8 mouse cellular contexts compared by ENCODE assay signal in genomic region chr3:86547251-86547791, GRCm38 (mm10). TPM values are rescaled to one million over a fixed set of nuclear protein-coding genes. Genes with fewer than 3 reads are reported as not detected.
DNase-seq lines count a peak whose midpoint lies in the region; ATAC-seq and TF ChIP-seq lines count a peak whose summit lies in the region.

No protein-coding gene starts in this region.

- peak overlapping the region; percentile 68 for H3K4me2 ChIP-seq in embryonic facial prominence, embryonic 11.5 days (ENCODE audit: low read depth, low read length)
- H3K4me2 ChIP-seq in hindbrain, embryonic 15.5 days, result peak overlapping the region; percentile 60
- H3K4me2 ChIP-seq in midbrain, embryonic 11.5 days, result peak overlapping the region; percentile 58

- TF ChIP-seq POLR2A in heart, adult 2 months (IDR thresholded peaks at IDR 0.05; ENCODE audit: insufficient read depth, low read depth, low read length), result no peak
- no peak for TF ChIP-seq POLR2A in ES-Bruce4 (IDR thresholded peaks at IDR 0.05; ENCODE audit: insufficient read depth, low read length)

- H3K9me3 ChIP-seq in ES-Bruce4 (replicated peaks; ENCODE audit: control insufficient read depth, insufficient read depth, low read length, poor library complexity, severe bottlenecking), result no peaks in the 10 kb centered on the region
- H3K9me3 ChIP-seq in embryonic facial prominence, embryonic 11.5 days (replicated peaks; ENCODE audit: control insufficient read depth, low read length), result no peaks in the 10 kb centered on the region
- H3K9me3 ChIP-seq in hindbrain, embryonic 15.5 days, result no peaks in the 10 kb centered on the region
- no peaks in the 10 kb centered on the region for H3K9me3 ChIP-seq in midbrain, embryonic 11.5 days (ENCODE audit: control insufficient read depth, low read length)

- ATAC-seq in embryonic facial prominence, embryonic 11.5 days (replicated peaks; ENCODE audit: insufficient number of reproducible peaks, low FRiP score, low TSS enrichment, low read depth), result no peak
- no peak for ATAC-seq in hindbrain, embryonic 15.5 days (ENCODE audit: low FRiP score, low read depth)
- no peak for ATAC-seq in midbrain, embryonic 11.5 days (ENCODE audit: low FRiP score)

- H3K79me2 ChIP-seq in heart, adult 2 months (replicated peaks; ENCODE audit: control insufficient read depth, insufficient read depth, low read length), result no peaks in the 10 kb centered on the region

- H3K27me3 ChIP-seq in heart, adult 2 months (ENCODE audit: control insufficient read depth, insufficient read depth, low read length), result peaks cover 10% of the 10 kb centered on the region
- 0 out of 2 replicates have a peak, but pooled peaks cover 2% of the 10 kb centered on the region for H3K27me3 ChIP-seq in ES-Bruce4 (ENCODE audit: control insufficient read depth, insufficient read depth, low read length, poor library complexity, severe bottlenecking)
- H3K27me3 ChIP-seq in embryonic facial prominence, embryonic 11.5 days (ENCODE audit: control insufficient read depth, insufficient read depth, low read length), result no peaks in the 10 kb centered on the region
- 0 out of 2 replicates have a peak, but pooled peaks cover 4% of the 10 kb centered on the region for H3K27me3 ChIP-seq in hindbrain, embryonic 15.5 days
- peaks cover 8% of the 10 kb centered on the region for H3K27me3 ChIP-seq in midbrain, embryonic 11.5 days (ENCODE audit: control insufficient read depth, insufficient read depth, low read length)

- intact Hi-C loops in heart, adult 2 months (cut with DNase I), result loop anchor here (10.0 kb wide), 1 partner anchor 237 kb away; no protein-coding TSS in a partner anchor

- H3K4me1 ChIP-seq in heart, adult 2 months (ENCODE audit: control insufficient read depth, insufficient read depth, low read length), result peaks cover 2% of the 10 kb centered on the region; the same call in 1 of the 2 replicates
- no peaks in the 10 kb centered on the region for H3K4me1 ChIP-seq in ES-Bruce4 (ENCODE audit: control insufficient read depth, insufficient read depth, low read length)
- H3K4me1 ChIP-seq in embryonic facial prominence, embryonic 11.5 days (ENCODE audit: control insufficient read depth, insufficient read depth, low read length), result no peaks in the 10 kb centered on the region; the same call in 1 of the 2 replicates
- H3K4me1 ChIP-seq in hindbrain, embryonic 15.5 days (replicated peaks), result peaks cover 23% of the 10 kb centered on the region
- H3K4me1 ChIP-seq in midbrain, embryonic 11.5 days (ENCODE audit: control insufficient read depth, insufficient read depth, low read length), result peaks cover 3% of the 10 kb centered on the region; the same call in 1 of the 2 replicates

- 24% methylated on average over 42 of the region's 42 CpGs for WGBS in heart, adult 2 months
- WGBS in embryonic facial prominence, embryonic 11.5 days, result under 1% methylated on average over 42 of the region's 42 CpGs
- WGBS in hindbrain, embryonic 15.5 days, result 1% methylated on average over 42 of the region's 42 CpGs
- WGBS in midbrain, embryonic 11.5 days, result under 1% methylated on average over 42 of the region's 42 CpGs

- peak in 1 of 2 experiments; percentile 4 for DNase-seq in heart, adult 2 months
- DNase-seq in heart, adult 8-10 months (ENCODE audit: low spot score), result no peak
- peak; percentile 51 for DNase-seq in embryonic facial prominence, embryonic 11.5 days (ENCODE audit: low spot score)
- DNase-seq in midbrain, embryonic 11.5 days (ENCODE audit: low spot score, missing footprints), result no peak
- no peak for DNase-seq in frontal cortex, postnatal 36 days (ENCODE audit: low spot score in 2 of 2)
- no peak for DNase-seq in urinary bladder, postnatal 14 days (ENCODE audit: low spot score)

- no peaks in the 10 kb centered on the region for H3K36me3 ChIP-seq in heart, adult 2 months (ENCODE audit: control insufficient read depth, insufficient read depth, low read length)
- no peaks in the 10 kb centered on the region for H3K36me3 ChIP-seq in ES-Bruce4 (ENCODE audit: control insufficient read depth, insufficient read depth, low read length, poor library complexity, severe bottlenecking)
- H3K36me3 ChIP-seq in embryonic facial prominence, embryonic 11.5 days (replicated peaks; ENCODE audit: control insufficient read depth, insufficient read depth, low read depth, low read length), result no peaks in the 10 kb centered on the region
- no peaks in the 10 kb centered on the region for H3K36me3 ChIP-seq in hindbrain, embryonic 15.5 days
- H3K36me3 ChIP-seq in midbrain, embryonic 11.5 days (ENCODE audit: control insufficient read depth, insufficient read depth, low read length), result no peaks in the 10 kb centered on the region

- no peak overlapping the region for H3K9ac ChIP-seq in heart, adult 2 months (ENCODE audit: low read depth, low read length)
- peak overlapping the region; percentile 5 for H3K9ac ChIP-seq in ES-Bruce4 (ENCODE audit: low read depth, poor library complexity, severe bottlenecking)
- peak overlapping the region; percentile 96 for H3K9ac ChIP-seq in embryonic facial prominence, embryonic 11.5 days (replicated peaks; ENCODE audit: low read length)
- H3K9ac ChIP-seq in hindbrain, embryonic 15.5 days, result peak overlapping the region; percentile 68
- H3K9ac ChIP-seq in midbrain, embryonic 11.5 days (ENCODE audit: low read length), result peak overlapping the region; percentile 95

- no peak for TF ChIP-seq CTCF in heart, adult 2 months (IDR thresholded peaks at IDR 0.05)
- no peak for TF ChIP-seq CTCF in ES-Bruce4 (IDR thresholded peaks at IDR 0.05; ENCODE audit: low read depth, low read length)

- peak overlapping the region; percentile 40 for H3K4me3 ChIP-seq in heart, adult 2 months
- H3K4me3 ChIP-seq in ES-Bruce4 (ENCODE audit: low read depth, low read length), result peak overlapping the region; percentile 53
- H3K4me3 ChIP-seq in embryonic facial prominence, embryonic 11.5 days (ENCODE audit: low read depth, low read length), result peak overlapping the region; percentile 76
- peak overlapping the region; percentile 49 for H3K4me3 ChIP-seq in hindbrain, embryonic 15.5 days
- peak overlapping the region; percentile 75 for H3K4me3 ChIP-seq in midbrain, embryonic 11.5 days (ENCODE audit: low read depth, low read length)

- H3K27ac ChIP-seq in heart, adult 2 months, result no peak overlapping the region
- H3K27ac ChIP-seq in ES-Bruce4 (ENCODE audit: insufficient read depth, low read length), result no peak overlapping the region
- H3K27ac ChIP-seq in embryonic facial prominence, embryonic 11.5 days (replicated peaks; ENCODE audit: low read depth, low read length), result peak overlapping the region; percentile 99
- H3K27ac ChIP-seq in hindbrain, embryonic 15.5 days (replicated peaks), result peak overlapping the region; percentile 94
- peak overlapping the region; percentile 96 for H3K27ac ChIP-seq in midbrain, embryonic 11.5 days (ENCODE audit: low read depth, low read length)

- no peak for TF ChIP-seq EP300 in heart, adult 2 months (IDR thresholded peaks at IDR 0.05; ENCODE audit: insufficient read depth, low read depth, low read length)
- TF ChIP-seq EP300 in ES-Bruce4 (IDR thresholded peaks at IDR 0.05; ENCODE audit: insufficient read depth, low read depth, low read length), result no peak

RNA-seq across cellular contexts. Expression of gene Mab21l2, which starts 1.1 kb away (rescaled TPM):
- total RNA-seq in heart, adult 2 months (2021), result under 1 TPM in 1 of 2 experiments, not detected in 1; 0.09 TPM
- polyA plus RNA-seq in heart, adult 2 months (2012; rRNA removed), result 0.20 and 0.29 TPM in 2 replicates
- total RNA-seq in heart, adult 8-10 months (2022), result under 1 TPM in 2 of 4 experiments, not detected in 2; 0.22 to 0.27 TPM
- polyA plus RNA-seq in ES-Bruce4 (2011; ENCODE audit: insufficient read depth, insufficient read length, low read depth, missing spikeins), result 0.59 TPM in 1 of 2 replicates, not detected in the other
- polyA plus RNA-seq in embryonic facial prominence, embryonic 11.5 days (2014; fragmentation: Nextera tagmentation; extraction: Ambion mirVana), result 156 and 171 TPM in 2 replicates
- 185 and 211 TPM in 2 replicates for polyA plus RNA-seq in hindbrain, embryonic 15.5 days (2015; fragmentation: Nextera tagmentation; extraction: Ambion mirVana)
- 107 and 123 TPM in 2 replicates for polyA plus RNA-seq in midbrain, embryonic 11.5 days (2014; fragmentation: Nextera tagmentation; extraction: Ambion mirVana)

Comparison
In these comparisons a context has a peak if more than half of its experiments do, and no peak if none do; other contexts are left out.
1. H3K27ac ChIP-seq: peak in embryonic facial prominence, embryonic 11.5 days (single experiment), hindbrain, embryonic 15.5 days (single experiment) and midbrain, embryonic 11.5 days (single experiment); none in heart, adult 2 months (single experiment) and ES-Bruce4 (single experiment).
2. RNA of gene Mab21l2, which starts 1.1 kb away (polyA plus RNA-seq): 185 to 211 TPM in hindbrain, embryonic 15.5 days, 156 to 171 TPM in embryonic facial prominence, embryonic 11.5 days and 107 to 123 TPM in midbrain, embryonic 11.5 days; 0.20 to 0.29 TPM in heart, adult 2 months and 0.59 TPM in ES-Bruce4; every median in the first group is over 10 times any median in the second.
3. Peak in every context shown above with its lines, with median percentiles within 50 percentile points of each other: H3K4me3 ChIP-seq and H3K4me2 ChIP-seq.